Mouse (Mus musculus): ENCODE results near the gene D17Wsu92e.
"Not testable (repeated sequence)": the region's sequence is repeated elsewhere in the genome, so short reads cannot be mapped to it uniquely, and the experiment has no call there.

Gene D17Wsu92e

GRCm38 (mm10) chr17:27820568-27821406, at the start of gene D17Wsu92e:
Gene D17Wsu92e, minus strand, starts transcription at chr17:27820648.
- peak; percentile 98 to 99 for DNase-seq (ENCODE audit: low spot score in 2 of 2)

DNA sequence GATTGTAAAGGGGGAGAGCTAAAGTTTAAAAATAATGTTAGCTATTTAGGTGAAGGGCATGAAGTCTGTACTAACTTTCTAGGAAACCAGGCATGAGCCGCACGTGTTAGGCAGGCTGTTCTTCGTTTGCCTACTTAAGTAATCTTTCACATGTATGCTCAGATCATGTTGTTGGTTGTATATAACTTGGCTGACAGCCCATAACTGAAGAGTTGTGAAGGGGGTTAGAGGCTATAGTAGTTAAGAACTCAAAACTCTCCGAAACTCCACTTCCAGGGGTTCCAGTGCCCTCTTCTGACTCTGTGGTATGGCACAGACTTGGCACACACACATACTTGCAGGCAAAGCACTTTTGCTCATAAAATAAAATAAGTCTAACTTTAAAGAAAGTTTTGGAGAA, 46.3 kb upstream of the D17Wsu92e start:
- no peak for DNase-seq (ENCODE audit: low spot score in 2 of 2)

GRCm38 (mm10) chr17:27865461-27865860, 45.0 kb upstream of the D17Wsu92e start:
- no peak for DNase-seq (ENCODE audit: low spot score in 2 of 2)

- no peak for DNase-seq (ENCODE audit: low spot score in 2 of 2)
These were observed 38.7 kb upstream of the D17Wsu92e start for GRCm38 (mm10) chr17:27859131-27859530.

- DNase-seq (ENCODE audit: low spot score in 2 of 2), result peak in 1 of 2 experiments; percentile 43
These were observed 37.4 kb upstream of the D17Wsu92e start for GRCm38 (mm10) chr17:27857649-27858475.

DNA sequence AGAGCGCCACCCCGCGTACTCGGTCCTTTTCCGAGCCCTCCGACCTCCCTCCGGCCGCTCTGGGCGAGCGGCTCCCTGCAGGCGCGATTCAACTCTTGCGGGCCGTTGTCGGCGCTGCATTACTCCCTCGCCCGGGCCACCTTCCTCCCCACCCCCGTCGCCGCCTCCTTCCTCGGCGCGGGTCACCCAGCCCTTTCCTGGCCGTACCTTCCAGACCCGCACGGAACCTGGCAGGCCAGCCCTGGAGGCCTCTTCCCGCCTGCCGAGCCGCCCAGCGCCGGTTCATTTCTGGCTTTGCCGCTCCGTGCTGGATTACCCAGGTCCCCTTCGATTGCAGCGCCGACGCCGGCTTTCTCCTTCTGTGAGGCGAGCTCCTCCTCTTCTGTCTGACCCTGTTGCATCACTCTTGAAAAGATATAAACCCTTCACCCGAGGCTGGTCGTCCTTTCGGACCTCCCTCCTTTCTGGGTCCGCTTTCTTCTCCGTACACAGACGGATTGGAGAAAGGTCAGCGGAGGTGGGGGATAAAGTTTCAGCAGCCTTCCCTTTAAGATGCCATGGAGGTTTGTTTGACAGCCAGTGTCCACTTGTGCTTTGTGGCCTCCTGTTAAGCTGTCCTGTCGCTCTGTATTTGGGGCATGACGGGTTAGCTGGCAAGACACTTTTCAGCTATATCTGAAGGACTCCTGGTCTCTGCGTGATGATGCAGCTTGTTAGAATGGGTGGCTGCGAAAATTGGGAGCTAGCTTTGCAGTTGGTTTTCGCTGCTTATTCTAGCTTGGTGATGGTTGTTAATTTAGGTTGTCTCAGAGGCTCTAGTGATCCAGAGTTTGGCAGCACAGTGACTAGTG, 36.6 kb upstream of the D17Wsu92e start:
- peak; percentile 61 to 84 for DNase-seq (ENCODE audit: low spot score in 2 of 2)

- DNase-seq (ENCODE audit: low spot score in 2 of 2), result peak; percentile 84 to 94
These were observed 35.9 kb upstream of the D17Wsu92e start, which contains the start of gene Uhrf1bp1 for GRCm38 (mm10) chr17:27856265-27856797. Gene Uhrf1bp1, plus strand, starts transcription at chr17:27856441.

DNA sequence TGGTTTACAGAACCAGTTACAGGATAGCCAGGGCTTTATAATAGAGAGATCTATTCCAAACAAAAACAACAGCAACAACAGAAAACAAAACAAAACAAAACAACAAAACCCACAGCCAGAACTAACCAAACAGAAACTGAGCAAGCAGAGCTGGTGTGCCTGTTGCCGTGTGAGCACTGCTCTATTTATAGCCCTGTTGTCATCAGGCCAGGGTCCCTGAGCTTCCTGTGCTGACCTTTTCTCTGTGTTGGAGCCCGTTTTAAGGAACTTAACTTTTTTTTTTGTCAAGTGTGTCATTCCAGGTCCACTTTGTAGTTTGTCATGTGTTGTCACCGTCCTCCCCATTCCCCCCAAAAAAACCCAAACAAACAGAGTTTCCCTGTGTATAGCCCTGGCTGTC, 30.6 kb upstream of the D17Wsu92e start:
- DNase-seq (ENCODE audit: low spot score in 2 of 2), result no peak

- no peak for DNase-seq (ENCODE audit: low spot score in 2 of 2)
These were observed 27.9 kb upstream of the D17Wsu92e start for GRCm38 (mm10) chr17:27848351-27848750.

DNA sequence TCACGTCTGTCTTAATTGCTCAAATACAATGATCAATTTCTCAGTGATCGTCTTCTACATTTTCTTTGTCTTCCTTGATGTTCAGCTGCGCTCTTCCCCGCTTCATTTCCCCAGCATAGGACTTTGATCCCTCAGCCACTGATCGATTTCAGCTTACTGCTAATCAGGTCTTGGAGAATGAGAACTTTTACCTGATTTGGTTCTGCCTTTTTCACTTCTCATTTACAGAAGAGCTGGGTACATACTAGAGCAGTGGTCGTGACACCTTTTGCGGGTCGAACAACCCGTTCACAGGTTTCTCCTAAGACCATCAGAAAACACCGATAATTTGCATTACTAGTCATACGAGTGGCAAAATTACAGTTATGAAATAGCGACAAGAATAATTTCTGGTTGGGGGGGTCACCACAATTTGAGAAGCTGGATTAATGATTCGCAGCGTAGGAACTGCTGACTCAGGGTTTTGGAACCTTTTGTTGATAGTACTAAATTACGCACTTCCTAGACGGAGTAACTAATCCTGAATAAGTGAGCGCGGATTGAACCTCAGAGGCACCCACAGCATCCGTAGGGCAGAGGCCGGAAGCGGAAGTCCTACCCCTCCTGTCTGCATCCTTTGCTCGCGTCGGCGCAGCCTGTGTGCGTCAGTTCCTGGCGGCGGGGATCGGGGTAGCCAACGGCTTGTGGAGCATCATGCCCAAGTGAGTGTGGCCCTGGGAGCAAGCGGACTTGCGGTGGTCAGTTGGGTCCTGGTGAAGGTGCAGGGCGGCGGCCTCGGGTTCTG, 19.2 kb upstream of the D17Wsu92e start:
- DNase-seq (ENCODE audit: low spot score in 2 of 2), result peak; percentile 87 to 93

DNA sequence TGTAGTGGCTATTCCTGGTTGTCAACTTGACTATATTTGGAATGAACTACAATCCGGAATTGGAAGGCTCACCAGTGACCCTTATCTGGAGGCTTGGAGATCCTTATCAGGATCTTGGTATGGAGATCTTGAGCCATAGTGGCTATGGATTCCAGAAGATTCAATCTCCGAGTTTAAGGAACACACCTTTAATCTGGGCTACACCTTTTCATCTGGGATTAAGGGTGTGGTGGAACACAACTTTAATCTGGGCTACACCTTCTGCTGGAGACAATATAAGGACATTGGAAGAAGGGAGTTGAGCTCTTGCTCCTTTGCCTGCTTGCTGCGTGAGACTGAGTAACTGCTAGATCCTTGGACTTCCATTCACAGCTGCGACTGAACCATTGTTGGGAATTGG, 17.4 kb upstream of the D17Wsu92e start, which contains the start of gene Snrpc:
Snrpc (plus strand) TSS at position 301 of the 400 bp plus-strand sequence.
- DNase-seq (ENCODE audit: low spot score in 2 of 2), result not testable (repeated sequence)

DNA sequence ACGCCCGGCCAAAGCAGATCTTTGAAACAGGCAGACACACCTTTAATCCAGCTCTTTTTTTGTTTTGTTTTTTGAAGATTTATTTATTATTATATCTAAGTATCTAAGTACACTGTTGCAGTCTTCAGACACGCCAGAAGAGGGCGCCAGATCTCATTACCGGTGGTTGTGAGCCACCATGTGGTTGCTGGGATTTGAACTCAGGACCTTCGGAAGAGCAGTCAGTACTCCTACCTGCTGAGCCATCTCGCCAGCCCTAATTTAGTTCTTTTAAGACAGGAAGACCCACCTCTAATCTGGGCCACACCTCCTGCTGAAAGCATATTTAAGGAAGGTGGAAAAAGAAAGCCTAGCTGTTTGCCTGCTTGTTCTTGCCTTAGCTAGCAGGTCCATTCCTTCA, 10.0 kb upstream of the D17Wsu92e start:
- peak; percentile 32 to 71 for DNase-seq (ENCODE audit: low spot score in 2 of 2)

DNA sequence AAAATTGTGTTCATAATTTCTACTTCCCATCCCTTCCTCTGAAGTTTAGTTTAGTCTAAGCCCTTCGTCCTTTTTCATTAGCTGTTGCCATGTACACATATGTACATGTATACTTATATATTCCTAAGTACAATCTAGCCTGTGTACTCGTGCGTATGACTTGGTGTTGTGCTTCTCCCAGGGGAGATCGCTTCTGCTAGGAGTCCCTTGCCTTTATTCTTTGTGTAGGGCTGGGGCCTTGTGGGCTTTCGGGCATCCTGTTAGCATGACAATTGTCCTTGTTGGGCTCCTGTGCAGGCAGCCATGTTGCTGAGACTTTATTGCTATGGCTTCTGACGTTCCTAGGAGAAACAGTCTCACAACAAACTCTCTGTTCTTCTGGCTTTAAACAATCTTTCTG, 7.1 kb upstream of the D17Wsu92e start:
- no peak for DNase-seq (ENCODE audit: low spot score in 2 of 2)

- DNase-seq (ENCODE audit: low spot score in 2 of 2), result peak in 1 of 2 experiments; percentile 29
These were observed 6.5 kb upstream of the D17Wsu92e start for GRCm38 (mm10) chr17:27826908-27827383.

GRCm38 (mm10) chr17:27825984-27826905, 5.8 kb upstream of the D17Wsu92e start:
- DNase-seq (ENCODE audit: low spot score in 2 of 2), result peak; percentile 85 to 87

DNA sequence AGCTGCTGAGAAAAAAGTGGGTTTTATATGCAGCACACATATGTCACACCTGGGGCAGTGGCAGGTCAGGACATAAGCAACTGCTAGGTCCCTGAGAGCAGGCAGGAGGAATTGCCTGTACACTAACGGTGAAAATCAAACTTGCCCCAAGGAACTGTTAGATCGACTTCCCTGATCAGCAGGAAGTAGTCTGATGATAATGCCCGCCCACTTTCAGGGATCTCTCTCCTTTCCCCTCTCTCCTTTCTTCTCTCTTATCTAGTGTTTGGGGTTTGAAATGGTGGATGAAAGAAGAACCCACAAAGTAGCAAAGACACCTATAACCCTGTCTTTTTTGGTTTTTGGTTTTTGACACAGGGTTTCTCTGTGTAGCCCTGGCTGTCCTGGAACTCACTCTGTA, 5.1 kb upstream of the D17Wsu92e start:
- no peak for DNase-seq (ENCODE audit: low spot score in 2 of 2)

- peak in 1 of 2 experiments; percentile 31 for DNase-seq (ENCODE audit: low spot score in 2 of 2)
These were observed 4.5 kb upstream of the D17Wsu92e start for GRCm38 (mm10) chr17:27824941-27825340.

GRCm38 (mm10) chr17:27823142-27823905, 2.9 kb upstream of the D17Wsu92e start:
- no peak for DNase-seq (ENCODE audit: low spot score in 2 of 2)
